Mouse (Mus musculus) stomach, adult 2 months (tissue): ENCODE results near the gene Gimap3. TPM values are rescaled to one million over a fixed set of nuclear protein-coding genes. Genes with fewer than 3 reads are reported as not detected.

Experiments used
- polyA plus RNA-seq: library from polyadenylated mRNA; depleted of rRNA; stranded (reverse); fragments of >200 nt; gene quantifications from 2 replicates; pipeline ENCODE4 v1.2.3, GENCODE M21; 2012; rRNA removed

Gene Gimap3
- polyA plus RNA-seq, result 0.25 and 0.55 TPM in 2 replicates

DNA sequence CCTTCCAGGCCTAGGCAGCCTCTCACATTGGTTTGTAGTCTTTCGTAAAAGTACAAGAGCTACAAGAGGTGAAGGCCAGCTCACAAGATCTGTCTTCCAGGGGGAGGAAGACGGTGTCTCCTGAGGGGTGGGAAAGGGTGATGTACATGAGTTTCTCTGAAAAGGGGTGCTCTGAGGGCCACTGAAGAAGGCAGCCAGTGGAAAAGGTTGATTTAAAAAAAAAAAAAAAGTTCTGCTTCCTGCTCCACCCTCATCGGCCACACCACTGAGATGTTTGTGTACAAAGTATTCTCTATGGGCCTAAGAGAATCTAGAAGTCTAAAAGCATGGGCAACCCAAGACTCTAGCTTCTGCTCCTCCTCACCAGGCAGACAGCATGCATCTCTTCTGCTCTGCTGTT is at the start of gene Gimap3:
TSS of gene Gimap3 (minus strand) at position 156 of the 400 bp plus-strand sequence.

DNA sequence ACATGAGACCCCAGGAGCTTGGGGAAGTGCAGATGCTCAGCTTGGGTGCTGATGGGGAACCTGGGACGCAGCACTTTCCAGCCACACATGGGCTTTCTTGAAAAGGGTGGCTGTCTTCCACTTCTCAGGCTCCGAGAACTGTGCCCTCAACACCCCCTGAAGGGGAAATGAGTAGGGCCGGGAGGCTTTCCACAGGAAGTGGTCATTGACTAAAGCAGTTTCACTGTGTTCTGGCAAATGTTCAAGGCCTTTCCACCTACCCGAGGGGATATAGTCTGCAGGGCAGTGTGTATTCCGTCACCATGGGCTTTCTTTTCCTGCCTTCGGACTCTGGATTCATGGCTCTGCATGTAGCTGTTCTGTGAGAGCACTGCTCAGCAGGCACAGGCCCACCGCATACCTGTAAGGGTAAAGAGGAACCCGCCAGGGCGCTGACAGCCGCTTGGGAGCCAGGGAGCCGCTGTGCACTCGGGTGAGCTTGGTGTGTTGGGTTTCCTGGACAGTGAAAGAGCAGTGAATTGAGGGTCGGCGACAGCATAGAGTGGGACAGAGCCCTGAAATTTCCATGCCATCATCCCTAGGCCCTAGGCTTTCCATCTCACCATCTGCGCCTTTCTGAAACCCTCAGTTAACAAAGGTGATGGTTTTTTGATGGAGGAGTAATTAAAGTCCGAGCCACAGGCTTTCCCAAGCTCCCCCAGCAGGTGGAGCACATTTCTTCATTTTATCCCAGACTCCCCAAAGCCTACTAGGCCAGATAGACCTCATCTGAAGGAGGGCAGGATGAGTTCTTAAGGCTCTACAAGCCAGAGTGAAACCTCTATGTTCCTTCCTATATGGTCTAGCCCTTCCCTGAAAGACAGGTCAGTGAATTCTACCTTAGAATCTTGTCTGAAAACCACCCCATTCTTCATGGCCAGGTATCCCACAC is 24.4 kb downstream of the Gimap3 start, which contains the start of gene Gimap5:
TSS of gene Gimap5 (plus strand) at position 239 of the 931 bp plus-strand sequence.

DNA sequence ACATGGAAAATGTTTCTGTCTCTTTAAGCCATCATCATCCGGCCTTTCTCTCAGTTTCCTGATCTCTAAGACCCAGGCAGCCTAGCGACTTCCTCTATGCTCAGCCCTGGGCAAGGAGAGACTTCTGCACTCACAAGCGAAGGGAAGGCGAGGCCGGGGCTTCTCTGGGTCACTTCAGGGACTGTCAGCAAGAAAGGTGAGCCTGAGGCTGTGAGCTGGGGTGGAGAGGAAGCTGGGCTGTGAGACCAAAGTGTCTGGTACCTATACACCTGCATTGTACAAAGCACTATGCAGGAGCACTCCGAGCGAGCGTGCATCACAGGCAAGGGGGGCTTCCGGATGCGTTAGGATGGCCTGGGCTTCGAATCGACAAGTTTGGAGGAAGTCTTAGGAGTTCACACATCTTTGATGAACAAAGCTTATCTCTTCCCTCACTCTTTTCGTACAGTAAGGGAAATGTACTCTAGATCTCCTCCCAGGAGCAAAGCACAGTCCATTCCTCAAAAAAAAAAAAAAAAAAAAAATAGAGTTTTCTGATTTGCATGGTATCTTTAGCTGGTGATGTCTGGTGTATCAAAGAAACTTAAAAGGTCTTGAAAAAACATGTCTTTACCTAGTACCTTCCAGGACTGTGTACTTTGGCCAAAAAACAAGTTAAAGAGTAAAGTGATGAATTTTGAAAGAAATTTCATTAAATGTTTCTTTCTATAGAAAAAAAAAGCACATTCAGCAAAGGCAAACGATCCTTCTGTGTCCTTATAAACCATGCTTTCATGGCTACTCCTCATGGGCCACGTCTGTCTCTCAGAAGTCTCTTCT is 31.5 kb downstream of the Gimap3 start, which contains the start of gene Gimap1:
TSS of gene Gimap1 (plus strand) at position 94 of the 819 bp plus-strand sequence.

DNA sequence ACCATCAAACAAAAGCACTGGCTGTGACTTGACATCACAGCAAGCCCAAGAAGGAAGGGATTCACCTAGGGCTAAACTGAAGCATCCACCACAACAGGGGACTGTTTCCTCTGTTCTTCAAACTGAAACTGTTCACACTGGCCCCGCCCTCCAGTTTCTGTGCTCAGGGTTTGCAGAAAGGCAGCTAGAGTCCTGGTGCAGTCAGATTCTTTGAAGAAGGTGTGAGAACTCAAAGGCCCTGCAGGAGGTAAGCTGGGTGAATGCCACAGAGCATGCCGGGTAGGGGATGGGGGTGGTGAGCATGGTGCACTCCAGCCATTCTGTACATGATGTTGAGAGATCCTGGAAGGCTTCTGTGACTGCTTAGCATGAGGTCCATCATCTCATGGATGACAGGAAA is 52.2 kb downstream of the Gimap3 start, which contains the start of the genes Gm28053 and Gimap7:
TSS of gene Gm28053 (plus strand) at position 153 of the 400 bp plus-strand sequence.
TSS of gene Gimap7 (plus strand) at position 167 of the 400 bp plus-strand sequence.

Other genes starting within 250 kb of the Gimap3 start
- gene Atp6v0e2, start 233.2 kb downstream of the Gimap3 start, polyA plus RNA-seq, result 13.9 and 14.1 TPM in 2 replicates
- gene Lrrc61, start 216.1 kb downstream of the Gimap3 start, polyA plus RNA-seq, result 6.2 and 7.2 TPM in 2 replicates
- 46.6 and 47.3 TPM in 2 replicates for gene Rarres2, start 198.1 kb downstream of the Gimap3 start, polyA plus RNA-seq
- not detected in 2 replicates for gene Gm45021, start 181.2 kb downstream of the Gimap3 start, polyA plus RNA-seq
- 13.2 and 15.6 TPM in 2 replicates for gene Repin1, start 177.0 kb downstream of the Gimap3 start, polyA plus RNA-seq
- gene Gm44965, start 176.9 kb downstream of the Gimap3 start, polyA plus RNA-seq, result not detected in 2 replicates
- gene Zfp775, start 168.8 kb downstream of the Gimap3 start, polyA plus RNA-seq, result 2.3 and 3.2 TPM in 2 replicates
- gene AI854703, start 144.1 kb downstream of the Gimap3 start, polyA plus RNA-seq, result 0.71 and 0.78 TPM in 2 replicates
- gene Gimap8, start 123.6 kb downstream of the Gimap3 start, polyA plus RNA-seq, result 0.26 and 0.52 TPM in 2 replicates
- gene Gimap9, start 94.7 kb downstream of the Gimap3 start, polyA plus RNA-seq, result 0.23 TPM in 1 of 2 replicates, not detected in the other
- gene Gimap4, start 86.3 kb downstream of the Gimap3 start, polyA plus RNA-seq, result 0.98 and 1.2 TPM in 2 replicates
- 0.57 and 1.1 TPM in 2 replicates for gene Gimap6, start 62.6 kb downstream of the Gimap3 start, polyA plus RNA-seq
- gene Gm28053, start 52.2 kb downstream of the Gimap3 start, polyA plus RNA-seq, result not detected in 2 replicates
- 0.05 TPM in 1 of 2 replicates, not detected in the other for gene Gimap7, start 52.2 kb downstream of the Gimap3 start, polyA plus RNA-seq
- gene Gimap1, start 31.8 kb downstream of the Gimap3 start, polyA plus RNA-seq, result 1.3 and 3.6 TPM in 2 replicates
- gene Gimap5, start 24.7 kb downstream of the Gimap3 start, polyA plus RNA-seq, result 0.89 and 1.6 TPM in 2 replicates
- 59.3 and 80.5 TPM in 2 replicates for gene Tmem176a, start 70.1 kb upstream of the Gimap3 start, polyA plus RNA-seq
- gene Tmem176b, start 70.6 kb upstream of the Gimap3 start, polyA plus RNA-seq, result 108 and 110 TPM in 2 replicates
- 0.11 and 0.17 TPM in 2 replicates for gene Aoc1, start 102.0 kb upstream of the Gimap3 start, polyA plus RNA-seq
- not detected in 2 replicates for gene 1600015I10Rik, start 159.0 kb upstream of the Gimap3 start, polyA plus RNA-seq
- gene Doxl2, start 204.1 kb upstream of the Gimap3 start, polyA plus RNA-seq, result not detected in 2 replicates
- gene Svs1, start 216.0 kb upstream of the Gimap3 start, polyA plus RNA-seq, result not detected in 2 replicates